Mouse (Mus musculus) intestine, embryonic 16.5 days (tissue): ENCODE results near the gene Slc22a16. TPM values are rescaled to one million over a fixed set of nuclear protein-coding genes. Genes with fewer than 3 reads are reported as not detected.

Experiments used
- ATAC-seq: fragments of 200-750 bp; cut with Nextera tagmentation; 2 replicates; pipeline ENCODE4 v1.8.0; 2017; ENCODE audit warnings: moderate TSS enrichment, moderate library complexity
- H3K27ac ChIP-seq: fragments of 300-500 bp; sonication (generic); 2 replicates; pipeline ENCODE4 v1.5.1; 2014; ENCODE audit warnings: mild to moderate bottlenecking, low read length
- H3K27me3 ChIP-seq: fragments of 300-500 bp; sonication (generic); replicated peaks from 2 replicates; pipeline ENCODE4 v1.6.1; 2014; ENCODE audit warnings: low read length, control low read depth, mixed read lengths; ENCODE audit not compliant: control insufficient read depth, insufficient read depth
- H3K36me3 ChIP-seq: fragments of 300-500 bp; sonication (generic); 2 replicates; pipeline ENCODE4 v1.6.1; 2014; ENCODE audit warnings: low read length, control low read depth; ENCODE audit not compliant: control insufficient read depth, insufficient read depth
- H3K4me1 ChIP-seq: fragments of 300-500 bp; sonication (generic); 2 replicates; pipeline ENCODE4 v1.6.1; 2014; ENCODE audit warnings: low read length, control low read depth, mixed read lengths; ENCODE audit not compliant: control insufficient read depth, insufficient read depth
- H3K4me2 ChIP-seq: fragments of 300-500 bp; sonication (generic); 2 replicates; pipeline ENCODE4 v1.6.1; 2014; ENCODE audit warnings: low read depth, low read length, control low read depth
- H3K4me3 ChIP-seq: fragments of 300-500 bp; sonication (generic); 2 replicates; pipeline ENCODE4 v1.5.1; 2014; ENCODE audit warnings: mild to moderate bottlenecking, low read length
- H3K9ac ChIP-seq: fragments of 300-500 bp; sonication (generic); 2 replicates; pipeline ENCODE4 v1.6.1; 2014; ENCODE audit warnings: low read depth, low read length
- H3K9me3 ChIP-seq: fragments of 300-500 bp; sonication (generic); 2 replicates; pipeline ENCODE4 v1.6.1; 2016; ENCODE audit warnings: low read length, control low read depth; ENCODE audit not compliant: control insufficient read depth
- WGBS: fragments of 180-500 bp; shearing (Covaris S2); extraction: QIAGEN DNeasy Blood & Tissue Kit; methylation state at CpG from one replicate; pipeline ENCODE4 v1.1.7; 2014; 5-methylcytosine and 5-hydroxymethylcytosine counted together
- polyA plus RNA-seq: library from polyadenylated mRNA; unstranded; fragments of >200 nt; fragmentation: Nextera tagmentation; extraction: Ambion mirVana; gene quantifications from 2 replicates; pipeline ENCODE4 v1.2.1, GENCODE M21; 2015

The Slc22a16 gene
- polyA plus RNA-seq, 1 experiment from 2014 or later, result not detected

GRCm38 (mm10) chr10:40630961-40631360 is 60.8 kb downstream of the Slc22a16 start:
- Histone ChIP-seq H3K4me3 (no peak overlapping the region), H3K4me1 (peaks cover 9% of the 10 kb centered on the region; the same call in 1 of the 2 replicates), H3K9ac (no peak overlapping the region), H3K36me3 (no peaks in the 10 kb centered on the region), H3K9me3 (no peaks in the 10 kb centered on the region), H3K4me2 (no peak overlapping the region), H3K27me3 (no peaks in the 10 kb centered on the region), H3K27ac (no peak overlapping the region)
- WGBS, result 73% methylated on average over 9 of the region's 9 CpGs
- no peak for ATAC-seq

- WGBS, result 92% methylated on average over 3 of the region's 3 CpGs
- no peak overlapping the region for H3K9ac ChIP-seq
- no peaks in the 10 kb centered on the region for H3K9me3 ChIP-seq
- peaks cover 9% of the 10 kb centered on the region; the same call in 1 of the 2 replicates for H3K4me1 ChIP-seq
- no peaks in the 10 kb centered on the region for H3K27me3 ChIP-seq
- H3K4me3 ChIP-seq, result no peak overlapping the region
- ATAC-seq, result no peak
- H3K4me2 ChIP-seq, result no peak overlapping the region
- H3K27ac ChIP-seq, result no peak overlapping the region
- no peaks in the 10 kb centered on the region for H3K36me3 ChIP-seq
These were observed 62.0 kb downstream of the Slc22a16 start for GRCm38 (mm10) chr10:40632087-40632486.

GRCm38 (mm10) chr10:40637331-40637730 is 67.2 kb downstream of the Slc22a16 start:
- no peak overlapping the region for H3K4me2 ChIP-seq
- H3K27ac ChIP-seq, result no peak overlapping the region
- no peak overlapping the region for H3K4me3 ChIP-seq
- H3K9ac ChIP-seq, result no peak overlapping the region
- H3K27me3 ChIP-seq, result no peaks in the 10 kb centered on the region
- H3K9me3 ChIP-seq, result no peaks in the 10 kb centered on the region
- no peak for ATAC-seq
- WGBS, result 31% methylated on average over 10 of the region's 10 CpGs
- H3K36me3 ChIP-seq, result no peaks in the 10 kb centered on the region
- H3K4me1 ChIP-seq, result peaks cover 5% of the 10 kb centered on the region; the same call in 1 of the 2 replicates

- no peak for ATAC-seq
- no peaks in the 10 kb centered on the region for H3K27me3 ChIP-seq
- no peak overlapping the region for H3K4me2 ChIP-seq
- H3K4me3 ChIP-seq, result no peak overlapping the region
- H3K9me3 ChIP-seq, result no peaks in the 10 kb centered on the region
- 61% methylated on average over 7 of the region's 7 CpGs for WGBS
- H3K4me1 ChIP-seq, result peaks cover 5% of the 10 kb centered on the region; the same call in 1 of the 2 replicates
- no peaks in the 10 kb centered on the region for H3K36me3 ChIP-seq
- no peak overlapping the region for H3K27ac ChIP-seq
- no peak overlapping the region for H3K9ac ChIP-seq
These were observed 68.1 kb downstream of the Slc22a16 start for GRCm38 (mm10) chr10:40638276-40638675.

GRCm38 (mm10) chr10:40638823-40639819 is 69.0 kb downstream of the Slc22a16 start:
- no peak overlapping the region for H3K9ac ChIP-seq
- no peak overlapping the region for H3K27ac ChIP-seq
- no peaks in the 10 kb centered on the region for H3K36me3 ChIP-seq
- 60% methylated on average over 26 of the region's 26 CpGs for WGBS
- no peak overlapping the region for H3K4me2 ChIP-seq
- H3K9me3 ChIP-seq, result no peaks in the 10 kb centered on the region
- H3K27me3 ChIP-seq, result no peaks in the 10 kb centered on the region
- H3K4me1 ChIP-seq, result peaks cover 5% of the 10 kb centered on the region; the same call in 1 of the 2 replicates
- H3K4me3 ChIP-seq, result no peak overlapping the region
- ATAC-seq, result no peak

- Histone ChIP-seq H3K9me3 (no peaks in the 10 kb centered on the region), H3K36me3 (no peaks in the 10 kb centered on the region), H3K27ac (no peak overlapping the region), H3K4me1 (peaks cover 8% of the 10 kb centered on the region; the same call in 1 of the 2 replicates), H3K27me3 (no peaks in the 10 kb centered on the region), H3K4me3 (no peak overlapping the region), H3K4me2 (no peak overlapping the region), H3K9ac (no peak overlapping the region)
- WGBS, result 80% methylated on average over 4 of the region's 4 CpGs
- no peak for ATAC-seq
These were observed 70.3 kb downstream of the Slc22a16 start for GRCm38 (mm10) chr10:40640406-40640805.

- no peak overlapping the region for H3K9ac ChIP-seq
- H3K4me2 ChIP-seq, result no peak overlapping the region
- peaks cover 8% of the 10 kb centered on the region; the same call in 1 of the 2 replicates for H3K4me1 ChIP-seq
- ATAC-seq, result no peak
- H3K36me3 ChIP-seq, result no peaks in the 10 kb centered on the region
- H3K27me3 ChIP-seq, result no peaks in the 10 kb centered on the region
- WGBS, result 87% methylated on average over 7 of the region's 7 CpGs
- H3K4me3 ChIP-seq, result no peak overlapping the region
- H3K27ac ChIP-seq, result no peak overlapping the region
- no peaks in the 10 kb centered on the region for H3K9me3 ChIP-seq
These were observed 71.8 kb downstream of the Slc22a16 start for GRCm38 (mm10) chr10:40641901-40642300.

- Histone ChIP-seq H3K36me3 (no peaks in the 10 kb centered on the region), H3K27me3 (no peaks in the 10 kb centered on the region), H3K4me1 (peaks cover 5% of the 10 kb centered on the region; the same call in 1 of the 2 replicates), H3K4me3 (no peak overlapping the region), H3K9me3 (no peaks in the 10 kb centered on the region), H3K4me2 (no peak overlapping the region), H3K27ac (no peak overlapping the region), H3K9ac (no peak overlapping the region)
- no peak for ATAC-seq
- WGBS, result 82% methylated on average over 5 of the region's 5 CpGs
These were observed 73.0 kb downstream of the Slc22a16 start for GRCm38 (mm10) chr10:40643126-40643525.

GRCm38 (mm10) chr10:40644456-40644855 is 74.3 kb downstream of the Slc22a16 start:
- no peak overlapping the region for H3K4me2 ChIP-seq
- H3K9me3 ChIP-seq, result no peaks in the 10 kb centered on the region
- no peak overlapping the region for H3K4me3 ChIP-seq
- 50% methylated on average over 9 of the region's 9 CpGs for WGBS
- H3K27me3 ChIP-seq, result no peaks in the 10 kb centered on the region
- no peaks in the 10 kb centered on the region for H3K36me3 ChIP-seq
- H3K4me1 ChIP-seq, result 0 out of 2 replicates have a peak, but pooled peaks cover 3% of the 10 kb centered on the region
- H3K9ac ChIP-seq, result no peak overlapping the region
- ATAC-seq, result no peak
- H3K27ac ChIP-seq, result no peak overlapping the region
